Mouse (Mus musculus) brain, embryonic 14.5 days (tissue): ENCODE data around the gene Lpin1.

Experiments
- CTCF ChIP-seq: fragments of 200-500 bp; IDR thresholded peaks from 2 replicates; pipeline ENCODE4 v1.5.1; 2012; ENCODE audit warnings: inconsistent platforms, mild to moderate bottlenecking, moderate library complexity, borderline replicate concordance; ENCODE audit not compliant: insufficient read depth, insufficient read length; ENCODE audit errors: extremely low read depth
- POLR2A ChIP-seq: fragments of 200-500 bp; IDR thresholded peaks from 2 replicates; pipeline ENCODE4 v1.6.1; 2012; ENCODE audit warnings: mild to moderate bottlenecking, inconsistent platforms, borderline replicate concordance; ENCODE audit not compliant: poor library complexity, insufficient read depth, insufficient read length, severe bottlenecking; ENCODE audit errors: extremely low read depth

DNA sequence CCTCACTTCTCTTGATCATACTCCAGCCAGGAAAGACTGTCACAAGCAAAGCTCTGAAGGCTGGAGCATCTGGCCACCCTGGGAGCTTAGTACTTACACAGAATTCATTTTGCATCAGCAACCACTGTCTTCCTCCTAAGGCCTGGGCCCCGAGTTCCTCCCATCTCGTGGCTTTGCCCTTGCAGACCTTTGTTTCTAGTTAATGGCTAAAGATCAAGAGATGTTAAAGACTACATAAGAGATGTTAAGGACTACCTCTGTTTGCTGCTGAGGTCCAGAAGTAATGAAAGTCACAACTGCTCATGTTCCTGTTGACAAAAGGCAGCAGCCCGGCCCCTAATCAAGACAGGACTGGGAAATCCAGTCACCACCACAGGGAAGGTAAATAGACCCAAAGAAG lies 82.8 kb downstream of the Lpin1 start:
- TF ChIP-seq CTCF (no peak), POLR2A (no peak)
